Mouse (Mus musculus) brain, embryonic 14.5 days (tissue): ENCODE data around the gene Fgf15.

Experiments used
- CTCF ChIP-seq: fragments of 200-500 bp; IDR thresholded peaks from 2 replicates; pipeline ENCODE4 v1.5.1; 2012; ENCODE audit warnings: inconsistent platforms, mild to moderate bottlenecking, moderate library complexity, borderline replicate concordance; ENCODE audit not compliant: insufficient read depth, insufficient read length; ENCODE audit errors: extremely low read depth
- POLR2A ChIP-seq: fragments of 200-500 bp; IDR thresholded peaks from 2 replicates; pipeline ENCODE4 v1.6.1; 2012; ENCODE audit warnings: mild to moderate bottlenecking, inconsistent platforms, borderline replicate concordance; ENCODE audit not compliant: poor library complexity, insufficient read depth, insufficient read length, severe bottlenecking; ENCODE audit errors: extremely low read depth

- TF ChIP-seq CTCF (no peak), POLR2A (peak; percentile 28; the same call in 1 of the 2 replicates)
Measured at GRCm38 (mm10) chr7:144896294-144897218, at the start of gene Fgf15.
